Mouse (Mus musculus): ENCODE data around the gene Dctn3. TPM values are rescaled to one million over a fixed set of nuclear protein-coding genes. Genes with fewer than 3 reads are reported as not detected.
"Not testable (repeated sequence)": the region's sequence is repeated elsewhere in the genome, so short reads cannot be mapped to it uniquely, and the experiment has no call there.

The Dctn3 gene
- polyA plus RNA-seq, 1 experiment from 2014 or later: 121 TPM

DNA sequence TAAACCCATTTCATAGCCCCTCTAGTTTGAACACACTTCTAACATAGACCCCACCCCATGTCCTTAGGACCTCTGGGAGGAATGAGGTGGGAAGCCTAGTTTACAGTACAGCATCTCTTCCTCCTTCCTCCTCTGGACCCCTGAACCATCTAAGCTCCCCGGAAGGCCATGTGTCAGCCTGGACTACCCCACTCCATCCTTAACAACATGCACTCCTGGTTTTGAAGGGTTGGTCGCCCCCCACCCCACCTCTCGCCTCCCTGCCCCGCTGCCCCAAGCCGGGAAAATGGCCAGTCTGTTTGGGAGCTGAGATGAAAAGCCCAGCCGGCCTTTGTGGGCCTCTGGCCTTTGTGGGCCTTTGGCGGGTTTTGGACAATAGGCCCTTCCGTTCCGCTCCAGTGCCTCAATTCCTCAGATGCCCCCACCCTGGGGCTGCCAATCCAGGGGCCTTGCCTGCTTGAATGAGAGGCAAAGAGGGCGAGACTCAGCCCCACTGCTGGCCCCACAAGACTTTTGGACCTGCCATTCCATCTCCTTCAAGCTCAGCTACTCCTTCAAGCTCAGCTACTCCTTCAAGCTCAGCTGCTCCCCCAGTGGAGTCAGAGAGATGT is 37.0 kb downstream of the Dctn3 start:
- H3K27me3 ChIP-seq (ENCODE audit: control insufficient read depth, insufficient read depth, low read length); H3K36me3 ChIP-seq (ENCODE audit: control insufficient read depth, insufficient read depth, low read length); H3K9ac ChIP-seq (replicated peaks; ENCODE audit: low read depth, low read length); H3K27ac ChIP-seq (ENCODE audit: low read length); H3K9me3 ChIP-seq (ENCODE audit: control insufficient read depth, low read depth, low read length); H3K4me3 ChIP-seq (ENCODE audit: low read depth, low read length); H3K4me2 ChIP-seq (replicated peaks; ENCODE audit: low read depth, low read length); ATAC-seq (ENCODE audit: insufficient number of reproducible peaks, insufficient read depth, low FRiP score, low read depth): not testable (repeated sequence)
- 60% methylated on average over 8 of the region's 10 CpGs for WGBS
- peaks cover 13% of the 10 kb centered on the region for H3K4me1 ChIP-seq (ENCODE audit: control insufficient read depth, insufficient read depth, low read length)

DNA sequence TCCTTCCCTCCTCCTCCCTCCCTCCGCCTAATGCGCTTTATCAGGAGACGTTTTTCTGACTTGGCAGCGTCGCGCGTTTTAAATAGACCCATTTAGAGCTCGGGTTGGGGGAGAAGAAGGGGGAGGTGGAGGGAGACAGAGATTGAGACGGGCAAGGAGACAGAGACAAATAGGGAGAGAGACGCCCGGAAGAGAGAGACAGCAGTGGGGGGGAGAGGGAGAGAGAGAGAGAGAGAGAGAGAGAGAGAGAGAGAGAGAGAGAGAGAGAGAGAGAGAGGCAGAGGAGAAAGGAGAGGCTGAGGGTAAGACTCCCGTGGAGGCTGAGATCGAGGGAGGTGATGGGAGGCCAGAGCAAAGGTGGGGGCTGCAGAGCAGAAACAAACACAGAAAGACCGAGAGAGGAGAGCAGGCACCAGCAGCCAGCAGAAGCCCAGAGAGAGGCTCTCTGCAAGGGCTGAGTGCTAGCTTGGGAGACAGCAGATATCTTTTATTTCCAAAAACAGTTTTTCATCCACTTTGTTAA is 38.0 kb downstream of the Dctn3 start:
- H3K36me3 ChIP-seq (ENCODE audit: control insufficient read depth, insufficient read depth, low read length); H3K9ac ChIP-seq (replicated peaks; ENCODE audit: low read depth, low read length); H3K4me2 ChIP-seq (replicated peaks; ENCODE audit: low read depth, low read length); ATAC-seq (ENCODE audit: insufficient number of reproducible peaks, insufficient read depth, low FRiP score, low read depth); H3K4me3 ChIP-seq (ENCODE audit: low read depth, low read length); H3K27ac ChIP-seq (ENCODE audit: low read length); H3K27me3 ChIP-seq (ENCODE audit: control insufficient read depth, insufficient read depth, low read length); H3K9me3 ChIP-seq (ENCODE audit: control insufficient read depth, low read depth, low read length): not testable (repeated sequence)
- under 1% methylated on average over 14 of the region's 14 CpGs for WGBS
- H3K4me1 ChIP-seq (ENCODE audit: control insufficient read depth, insufficient read depth, low read length): peaks cover 16% of the 10 kb centered on the region

DNA sequence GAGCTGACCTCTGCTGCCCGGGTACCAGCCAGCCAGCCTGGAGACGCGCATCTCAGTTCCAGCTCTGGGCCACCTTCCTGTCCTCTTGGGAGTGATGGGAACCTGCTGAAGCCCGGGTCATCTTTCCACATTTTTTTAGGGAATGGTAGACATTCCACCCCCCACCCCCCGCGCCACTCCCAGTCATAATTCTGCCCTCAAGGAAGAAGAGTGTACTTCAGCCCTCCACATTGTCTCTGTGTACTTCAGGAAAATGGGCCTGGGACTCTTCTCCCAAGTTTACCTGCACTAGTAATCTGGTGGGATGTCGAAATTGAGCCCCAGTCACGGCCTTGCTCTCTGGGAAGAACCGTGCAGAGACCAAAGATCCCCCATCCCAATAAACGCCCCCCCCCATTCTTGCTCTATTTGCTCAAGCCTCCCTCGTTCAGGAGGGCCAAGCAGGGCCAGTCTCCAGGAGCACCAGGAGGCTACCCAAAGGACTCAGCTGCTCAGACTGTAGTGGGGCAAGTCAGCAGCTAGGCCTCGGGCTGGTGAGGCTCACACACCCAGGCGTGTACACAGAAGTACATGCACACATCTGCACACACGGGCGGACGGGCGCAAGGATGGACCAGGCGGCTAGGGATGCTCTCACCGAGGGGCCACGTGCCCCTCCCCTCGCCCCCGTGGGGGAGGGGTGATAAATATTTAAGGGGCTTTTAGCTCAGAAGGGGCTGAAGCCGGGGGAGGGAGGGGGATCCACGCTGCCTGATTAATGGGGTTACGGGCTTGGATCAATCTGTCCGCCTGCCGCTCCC is 38.6 kb downstream of the Dctn3 start:
- H3K4me3 ChIP-seq (ENCODE audit: low read depth, low read length); H3K9ac ChIP-seq (replicated peaks; ENCODE audit: low read depth, low read length); ATAC-seq (ENCODE audit: insufficient number of reproducible peaks, insufficient read depth, low FRiP score, low read depth); H3K36me3 ChIP-seq (ENCODE audit: control insufficient read depth, insufficient read depth, low read length); H3K27me3 ChIP-seq (ENCODE audit: control insufficient read depth, insufficient read depth, low read length); H3K9me3 ChIP-seq (ENCODE audit: control insufficient read depth, low read depth, low read length): not testable (repeated sequence)
- H3K4me1 ChIP-seq (ENCODE audit: control insufficient read depth, insufficient read depth, low read length): peaks cover 21% of the 10 kb centered on the region
- WGBS: 7% methylated on average over 20 of the region's 27 CpGs
- H3K27ac ChIP-seq (ENCODE audit: low read length): peak overlapping the region; percentile 10; the same call in 1 of the 2 replicates
- H3K4me2 ChIP-seq (replicated peaks; ENCODE audit: low read depth, low read length): peak overlapping the region; percentile 22; the same call in 1 of the 2 replicates

DNA sequence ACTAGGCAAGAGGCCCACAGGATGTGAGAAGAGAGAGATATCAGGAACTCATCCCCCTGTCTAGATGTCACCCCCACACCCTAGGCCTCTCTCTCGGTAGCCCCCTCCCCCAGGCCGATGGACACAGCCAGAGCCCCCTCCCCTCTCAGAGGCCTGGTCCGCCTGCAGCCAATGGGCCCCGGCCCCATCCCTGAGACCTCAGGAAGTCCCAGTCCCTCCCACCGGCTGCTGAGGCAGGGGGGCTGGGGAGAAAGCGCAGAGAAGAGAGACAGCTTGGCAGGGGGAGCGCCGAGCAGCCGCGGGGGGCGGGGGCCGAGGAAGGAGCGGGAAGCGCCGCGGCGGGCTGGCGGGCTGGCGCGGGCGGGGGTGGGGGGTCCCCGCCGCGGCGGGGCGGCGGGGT is 39.7 kb downstream of the Dctn3 start:
- Histone ChIP-seq H3K4me1 (ENCODE audit: control insufficient read depth, insufficient read depth, low read length) (peaks cover 24% of the 10 kb centered on the region), H3K4me2 (replicated peaks; ENCODE audit: low read depth, low read length) (0 out of 2 replicates have a peak overlapping the region, but pooled peaks have one; percentile 20)
- H3K9me3 ChIP-seq (ENCODE audit: control insufficient read depth, low read depth, low read length); H3K9ac ChIP-seq (replicated peaks; ENCODE audit: low read depth, low read length); H3K27ac ChIP-seq (ENCODE audit: low read length); H3K27me3 ChIP-seq (ENCODE audit: control insufficient read depth, insufficient read depth, low read length); H3K36me3 ChIP-seq (ENCODE audit: control insufficient read depth, insufficient read depth, low read length); H3K4me3 ChIP-seq (ENCODE audit: low read depth, low read length): not testable (repeated sequence)
- 0% methylated on average over 2 of the region's 27 CpGs for WGBS
- peak; percentile 50; the same call in 1 of the 2 replicates for ATAC-seq (ENCODE audit: insufficient number of reproducible peaks, insufficient read depth, low FRiP score, low read depth)

DNA sequence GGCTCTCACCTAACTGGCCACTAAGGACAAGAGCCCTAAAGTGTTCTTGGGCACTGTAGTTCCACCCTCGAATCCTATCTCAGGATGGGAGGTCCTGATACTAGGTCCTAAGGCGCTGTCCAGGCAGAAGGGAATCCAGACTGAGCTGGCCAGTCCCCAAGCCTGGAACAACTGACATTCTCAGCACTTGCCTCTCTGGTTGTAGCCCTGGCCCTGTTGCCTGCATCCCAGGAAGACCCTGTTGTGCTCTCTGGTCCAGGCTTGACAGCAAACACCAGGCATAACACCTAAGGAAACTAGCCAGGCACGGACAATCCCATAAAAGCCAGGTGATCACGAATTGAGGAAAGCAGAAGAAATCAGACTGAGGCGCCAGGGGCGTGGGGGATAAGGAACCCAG is 40.2 kb downstream of the Dctn3 start:
- Histone ChIP-seq H3K9ac (replicated peaks; ENCODE audit: low read depth, low read length) (no peak overlapping the region), H3K27ac (ENCODE audit: low read length) (peak overlapping the region; percentile 74; the same call in 1 of the 2 replicates), H3K9me3 (ENCODE audit: control insufficient read depth, low read depth, low read length) (no peaks in the 10 kb centered on the region), H3K36me3 (ENCODE audit: control insufficient read depth, insufficient read depth, low read length) (no peaks in the 10 kb centered on the region), H3K27me3 (ENCODE audit: control insufficient read depth, insufficient read depth, low read length) (no peaks in the 10 kb centered on the region), H3K4me3 (ENCODE audit: low read depth, low read length) (no peak overlapping the region), H3K4me1 (ENCODE audit: control insufficient read depth, insufficient read depth, low read length) (peaks cover 25% of the 10 kb centered on the region), H3K4me2 (replicated peaks; ENCODE audit: low read depth, low read length) (0 out of 2 replicates have a peak overlapping the region, but pooled peaks have one; percentile 4)
- no peak for ATAC-seq (ENCODE audit: insufficient number of reproducible peaks, insufficient read depth, low FRiP score, low read depth)
- WGBS: 21% methylated on average over 6 of the region's 6 CpGs

DNA sequence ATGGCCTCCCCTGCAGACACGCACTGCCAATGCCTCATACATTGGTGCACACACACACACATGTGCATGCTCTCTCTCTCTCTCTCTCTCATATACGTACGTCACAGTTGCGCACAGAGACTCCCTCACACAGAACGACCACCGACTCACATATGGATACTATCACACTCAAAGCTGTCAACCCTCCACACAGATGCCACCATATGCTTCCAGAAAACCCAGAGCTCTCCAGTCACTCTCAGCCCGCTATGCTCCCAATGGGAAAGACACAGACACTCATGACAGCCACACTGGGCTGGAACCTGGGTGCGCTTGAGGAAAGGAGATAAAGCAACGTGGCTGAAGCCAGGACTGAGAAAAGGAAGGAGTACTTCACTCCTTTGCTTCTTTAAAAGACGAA is 41.0 kb downstream of the Dctn3 start:
- ATAC-seq (ENCODE audit: insufficient number of reproducible peaks, insufficient read depth, low FRiP score, low read depth): no peak
- Histone ChIP-seq H3K4me1 (ENCODE audit: control insufficient read depth, insufficient read depth, low read length) (peaks cover 34% of the 10 kb centered on the region), H3K27me3 (ENCODE audit: control insufficient read depth, insufficient read depth, low read length) (no peaks in the 10 kb centered on the region), H3K27ac (ENCODE audit: low read length) (no peak overlapping the region), H3K9me3 (ENCODE audit: control insufficient read depth, low read depth, low read length) (no peaks in the 10 kb centered on the region), H3K4me3 (ENCODE audit: low read depth, low read length) (no peak overlapping the region), H3K4me2 (replicated peaks; ENCODE audit: low read depth, low read length) (no peak overlapping the region), H3K9ac (replicated peaks; ENCODE audit: low read depth, low read length) (no peak overlapping the region), H3K36me3 (ENCODE audit: control insufficient read depth, insufficient read depth, low read length) (no peaks in the 10 kb centered on the region)
- 57% methylated on average over 10 of the region's 10 CpGs for WGBS

DNA sequence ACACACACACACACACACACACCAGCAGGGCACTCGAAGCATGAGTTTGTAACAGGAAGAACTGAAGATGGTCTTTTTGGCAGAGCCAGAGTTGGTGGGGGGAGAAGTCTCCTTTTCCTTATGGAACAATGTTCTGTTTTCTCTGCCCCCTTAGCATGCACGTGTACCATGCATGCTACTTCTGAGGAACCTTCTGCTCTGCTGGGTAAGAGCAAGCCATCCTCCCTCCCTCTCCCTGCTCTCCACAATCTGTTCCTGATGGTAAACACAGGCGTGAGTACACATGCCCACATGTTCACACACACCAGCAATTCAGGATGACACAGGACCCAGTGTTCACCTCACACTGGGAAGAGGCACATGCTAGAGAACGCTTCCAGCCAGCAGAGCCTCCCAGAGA is 41.8 kb downstream of the Dctn3 start:
- H3K36me3 ChIP-seq (ENCODE audit: control insufficient read depth, insufficient read depth, low read length): no peaks in the 10 kb centered on the region
- peaks cover 41% of the 10 kb centered on the region for H3K4me1 ChIP-seq (ENCODE audit: control insufficient read depth, insufficient read depth, low read length)
- no peak overlapping the region for H3K4me3 ChIP-seq (ENCODE audit: low read depth, low read length)
- ATAC-seq (ENCODE audit: insufficient number of reproducible peaks, insufficient read depth, low FRiP score, low read depth): no peak
- 49% methylated on average over 4 of the region's 4 CpGs for WGBS
- H3K9me3 ChIP-seq (ENCODE audit: control insufficient read depth, low read depth, low read length): no peaks in the 10 kb centered on the region
- H3K27me3 ChIP-seq (ENCODE audit: control insufficient read depth, insufficient read depth, low read length): no peaks in the 10 kb centered on the region
- H3K4me2 ChIP-seq (replicated peaks; ENCODE audit: low read depth, low read length): no peak overlapping the region
- H3K27ac ChIP-seq (ENCODE audit: low read length): no peak overlapping the region
- no peak overlapping the region for H3K9ac ChIP-seq (replicated peaks; ENCODE audit: low read depth, low read length)

DNA sequence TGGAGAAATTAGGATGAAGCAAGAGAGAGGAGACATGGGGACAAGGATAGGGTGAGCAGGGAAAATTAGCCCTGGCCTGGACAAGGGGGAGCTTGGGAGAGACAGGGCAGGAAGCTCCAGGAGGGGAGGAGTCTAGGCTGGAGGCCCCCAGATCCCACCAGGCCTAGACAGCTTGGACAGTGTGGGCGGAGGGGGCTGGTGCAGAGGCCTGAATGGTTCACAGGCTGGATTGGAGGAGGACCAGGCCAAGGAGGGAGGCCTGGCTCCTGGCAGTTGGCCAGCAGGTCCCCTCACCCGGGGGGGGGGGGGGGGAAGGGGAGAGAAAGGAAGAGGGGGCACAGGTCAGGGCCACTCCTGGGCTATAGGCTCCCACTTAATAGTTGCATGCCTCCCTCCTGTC is 43.7 kb downstream of the Dctn3 start:
- Histone ChIP-seq H3K27me3 (ENCODE audit: control insufficient read depth, insufficient read depth, low read length) (no peaks in the 10 kb centered on the region), H3K9me3 (ENCODE audit: control insufficient read depth, low read depth, low read length) (no peaks in the 10 kb centered on the region), H3K27ac (ENCODE audit: low read length) (no peak overlapping the region), H3K9ac (replicated peaks; ENCODE audit: low read depth, low read length) (no peak overlapping the region), H3K4me3 (ENCODE audit: low read depth, low read length) (no peak overlapping the region), H3K4me2 (replicated peaks; ENCODE audit: low read depth, low read length) (no peak overlapping the region), H3K36me3 (ENCODE audit: control insufficient read depth, insufficient read depth, low read length) (no peaks in the 10 kb centered on the region), H3K4me1 (ENCODE audit: control insufficient read depth, insufficient read depth, low read length) (peaks cover 44% of the 10 kb centered on the region)
- peak; percentile 56; the same call in 1 of the 2 replicates for ATAC-seq (ENCODE audit: insufficient number of reproducible peaks, insufficient read depth, low FRiP score, low read depth)
- 56% methylated on average over 1 of the region's 2 CpGs for WGBS

Data from stomach, embryonic 14.5 days (tissue).